ENCODE assay signal across 13 mouse cellular contexts in the genomic region with DNA sequence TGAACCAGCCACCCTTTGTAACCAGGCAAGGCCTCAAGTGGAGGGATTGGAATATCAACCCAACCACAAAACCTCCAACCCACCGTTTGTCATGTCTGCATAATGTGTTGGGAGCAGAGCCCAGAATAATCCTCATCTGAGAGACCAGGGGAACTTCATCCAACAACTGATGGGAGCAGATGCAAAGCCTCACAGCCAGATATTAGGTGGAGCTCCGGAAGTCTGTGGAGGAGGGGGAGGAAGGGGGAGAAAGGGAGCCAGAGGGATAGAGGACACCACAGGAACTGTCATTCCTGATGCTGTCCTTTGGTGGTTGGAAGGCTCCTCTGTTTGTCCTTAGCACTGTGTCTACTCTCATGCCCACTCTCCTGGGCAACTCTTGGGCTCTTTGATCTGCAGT. TPM values are rescaled to one million over a fixed set of nuclear protein-coding genes. Genes with fewer than 3 reads are reported as not detected.
DNase-seq lines count a peak whose midpoint lies in the region; ATAC-seq and TF ChIP-seq lines count a peak whose summit lies in the region.
"Had no signal": no experiment of that assay in that cellular context is flagged by ENCODE, and none has a peak within 500 bp of the region (broad histone marks: within the 10 kb centered on the region; RNA-seq: fewer than 3 reads in every experiment).

No protein-coding gene starts in this region.

- intact Hi-C loops in heart, postnatal 14 days (cut with DNase I): no loop called here
- intact Hi-C loops in left cerebral cortex, postnatal 14 days (cut with DNase I): no loop called here

- H3K36me3 ChIP-seq in hindbrain, postnatal 0 days (ENCODE audit: insufficient read depth, low read length): no peaks in the 10 kb centered on the region
- no peaks in the 10 kb centered on the region for H3K36me3 ChIP-seq in hindbrain, embryonic 10.5 days
- no peaks in the 10 kb centered on the region for H3K36me3 ChIP-seq in lung, embryonic 15.5 days
- no peaks in the 10 kb centered on the region for H3K36me3 ChIP-seq in myocyte (ENCODE audit: control insufficient read depth, insufficient read depth)
- H3K36me3 ChIP-seq: embryonic facial prominence, embryonic 13.5 days; limb, embryonic 13.5 days had no signal

- no peak overlapping the region for H3K9ac ChIP-seq in hindbrain, postnatal 0 days (replicated peaks; ENCODE audit: low read length)
- H3K9ac ChIP-seq in lung, embryonic 15.5 days: no peak overlapping the region
- H3K9ac ChIP-seq: embryonic facial prominence, embryonic 13.5 days; limb, embryonic 13.5 days had no signal

- H3K4me3 ChIP-seq in hindbrain, postnatal 0 days (ENCODE audit: low read length): no peak overlapping the region
- no peak overlapping the region for H3K4me3 ChIP-seq in hindbrain, embryonic 10.5 days
- no peak overlapping the region for H3K4me3 ChIP-seq in lung, embryonic 15.5 days
- H3K4me3 ChIP-seq in myocyte: no peak overlapping the region
- H3K4me3 ChIP-seq: embryonic facial prominence, embryonic 13.5 days; layer of hippocampus, adult 2 months; limb, embryonic 13.5 days; megakaryocyte, embryonic 14.5 days had no signal

- no peak for TF ChIP-seq CTCF in hindbrain, postnatal 0 days (IDR thresholded peaks at IDR 0.05; ENCODE audit: low read depth)

- peak; percentile 21; the same call in 1 of the 2 replicates for ATAC-seq in hindbrain, postnatal 0 days
- peak; percentile 73; the same call in 1 of the 2 replicates for ATAC-seq in lung, embryonic 15.5 days (ENCODE audit: borderline replicate concordance, extremely low read depth, low FRiP score, low TSS enrichment)

- no peaks in the 10 kb centered on the region; the same call in 1 of the 2 replicates for H3K9me3 ChIP-seq in hindbrain, postnatal 0 days (ENCODE audit: low read length)
- peaks cover 6% of the 10 kb centered on the region; the same call in 1 of the 2 replicates for H3K9me3 ChIP-seq in hindbrain, embryonic 10.5 days
- no peaks in the 10 kb centered on the region for H3K9me3 ChIP-seq in lung, embryonic 15.5 days
- H3K9me3 ChIP-seq: embryonic facial prominence, embryonic 13.5 days had no signal

- no peaks in the 10 kb centered on the region for H3K79me2 ChIP-seq in myocyte (ENCODE audit: control insufficient read depth, insufficient read depth)

- no peak overlapping the region for H3K27ac ChIP-seq in hindbrain, postnatal 0 days
- H3K27ac ChIP-seq in hindbrain, embryonic 10.5 days: no peak overlapping the region
- H3K27ac ChIP-seq in lung, embryonic 15.5 days: 0 out of 2 replicates have a peak overlapping the region, but pooled peaks have one; percentile 24
- H3K27ac ChIP-seq: embryonic facial prominence, embryonic 13.5 days; layer of hippocampus, adult 2 months; limb, embryonic 13.5 days had no signal

- DNase-seq in hindbrain, postnatal 0 days (ENCODE audit: low spot score): peak; percentile 36
- no peak for DNase-seq in hindbrain, embryonic 10.5 days (ENCODE audit: low spot score)
- DNase-seq in lung, adult 18-20 months: no peak
- peak; percentile 14 to 50 for DNase-seq in heart, postnatal 14 days
- DNase-seq in left cerebral cortex, postnatal 14 days (ENCODE audit: low spot score in 2 of 2): no peak
- DNase-seq: cerebellum, adult 8-10 months; thymus, postnatal 36 days had no signal

- H3K4me1 ChIP-seq in hindbrain, postnatal 0 days (ENCODE audit: insufficient read depth, low read length): peaks cover 4% of the 10 kb centered on the region
- H3K4me1 ChIP-seq in hindbrain, embryonic 10.5 days (replicated peaks): no peaks in the 10 kb centered on the region
- H3K4me1 ChIP-seq in lung, embryonic 15.5 days: peaks cover 30% of the 10 kb centered on the region

- WGBS in hindbrain, postnatal 0 days: 26% methylated on average over 2 of the region's 2 CpGs
- 56% methylated on average over 2 of the region's 2 CpGs for WGBS in hindbrain, embryonic 10.5 days
- 35% methylated on average over 2 of the region's 2 CpGs for WGBS in lung, embryonic 15.5 days

- H3ac ChIP-seq in myocyte (ENCODE audit: control insufficient read depth, insufficient read length): no peak overlapping the region

- no peaks in the 10 kb centered on the region for H3K27me3 ChIP-seq in hindbrain, postnatal 0 days (ENCODE audit: insufficient read depth, low read length)
- no peaks in the 10 kb centered on the region for H3K27me3 ChIP-seq in hindbrain, embryonic 10.5 days (ENCODE audit: insufficient read depth, poor library complexity, severe bottlenecking)
- no peaks in the 10 kb centered on the region for H3K27me3 ChIP-seq in lung, embryonic 15.5 days
- H3K27me3 ChIP-seq in myocyte (ENCODE audit: control insufficient read depth, insufficient read depth, insufficient read length): no peaks in the 10 kb centered on the region
- H3K27me3 ChIP-seq: embryonic facial prominence, embryonic 13.5 days; limb, embryonic 13.5 days had no signal

- TF ChIP-seq POLR2A in myocyte (IDR thresholded peaks at IDR 0.05; ENCODE audit: insufficient read length, low read depth): no peak

- H3K4me2 ChIP-seq in hindbrain, postnatal 0 days (ENCODE audit: low read depth, low read length): no peak overlapping the region
- no peak overlapping the region for H3K4me2 ChIP-seq in lung, embryonic 15.5 days
- H3K4me2 ChIP-seq in myocyte (ENCODE audit: low read depth): no peak overlapping the region
- H3K4me2 ChIP-seq: embryonic facial prominence, embryonic 13.5 days; limb, embryonic 13.5 days had no signal

TF ChIP-seq in myocyte, 11 proteins besides CTCF, POLR2A, EP300 and RAD21:
- TF ChIP-seq CEBPB (IDR thresholded peaks at IDR 0.05; ENCODE audit: insufficient read depth, poor library complexity, severe bottlenecking) (no peak), MYOD1 (IDR thresholded peaks at IDR 0.05; ENCODE audit: control insufficient read depth in 1 of 3, insufficient read length in 2 of 3, low read depth in 2 of 3) (peak in 2 of 3 experiments; percentile 57 to 79), POLR2AphosphoS2 (IDR thresholded peaks at IDR 0.05; ENCODE audit: insufficient read length, low read depth) (no peak)
TF ChIP-seq in myocyte: peak in this region for 1.

RNA-seq across cellular contexts. Expression of a gene that starts 28.9 kb away (rescaled TPM):
- total RNA-seq in hindbrain, postnatal 0 days (2014; rRNA removed): 17.5 and 29.4 TPM in 2 replicates
- polyA plus RNA-seq in hindbrain, postnatal 0 days (2015; fragmentation: Nextera tagmentation; extraction: Ambion mirVana): 10.6 and 10.8 TPM in 2 replicates
- polyA plus RNA-seq in hindbrain, embryonic 10.5 days (2016; fragmentation: Nextera tagmentation; extraction: Ambion mirVana): 27.3 and 46.1 TPM in 2 replicates
- polyA plus RNA-seq in lung, embryonic 15.5 days (2015; fragmentation: Nextera tagmentation; extraction: Ambion mirVana): 56.6 and 59.4 TPM in 2 replicates
- 10 to 100 TPM; 10.0 to 18.6 TPM for total RNA-seq in heart, postnatal 14 days (2021)
- 6.8 TPM for polyA plus RNA-seq in myocyte (2012; fragmentation: generic; extraction: Trizol)
- 1 to 10 TPM; 2.3 to 2.4 TPM for total RNA-seq in left cerebral cortex, postnatal 14 days (2021)

Comparison
In these comparisons a context has a peak if more than half of its experiments do, and no peak if none do; other contexts are left out.
1. DNase-seq: peak in hindbrain, postnatal 0 days (single experiment) and heart, postnatal 14 days (2 of 2); none in hindbrain, embryonic 10.5 days (single experiment), lung, adult 18-20 months (0 of 2) and left cerebral cortex, postnatal 14 days (0 of 2).